In genomic region chr11:35502128-35502527, GRCm38 (mm10) we compare ENCODE assay signal across 27 mouse cellular contexts.
A peak's percentile ranks its signal among the peaks of the same experiment; 100 is the strongest.
DNase-seq lines count a peak whose midpoint lies in the region; ATAC-seq and TF ChIP-seq lines count a peak whose summit lies in the region.
"Had no signal": no experiment of that assay in that cellular context is flagged by ENCODE, and none has a peak within 500 bp of the region (broad histone marks: within the 10 kb centered on the region; RNA-seq: fewer than 3 reads in every experiment).

No protein-coding gene starts in this region.

- ATAC-seq in hindbrain, embryonic 13.5 days (ENCODE audit: low FRiP score): no peak
- ATAC-seq in hindbrain, embryonic 16.5 days: no peak
- ATAC-seq in midbrain, embryonic 11.5 days (ENCODE audit: low FRiP score): no peak
- no peak for ATAC-seq in midbrain, postnatal 0 days (ENCODE audit: low FRiP score)
- ATAC-seq: activated CD4-positive, CD25-positive, alpha-beta regulatory T cell, adult 4 months; forebrain, embryonic 14.5 days; intestine, embryonic 16.5 days had no signal

- H3K36me3 ChIP-seq in hindbrain, embryonic 13.5 days: no peaks in the 10 kb centered on the region
- no peaks in the 10 kb centered on the region for H3K36me3 ChIP-seq in hindbrain, embryonic 16.5 days (ENCODE audit: control insufficient read depth, insufficient read depth, low read length)
- H3K36me3 ChIP-seq in midbrain, embryonic 11.5 days (ENCODE audit: control insufficient read depth, insufficient read depth, low read length): no peaks in the 10 kb centered on the region
- no peaks in the 10 kb centered on the region for H3K36me3 ChIP-seq in midbrain, postnatal 0 days (ENCODE audit: insufficient read depth, low read length)
- H3K36me3 ChIP-seq: embryonic facial prominence, embryonic 15.5 days had no signal

- H3K9me3 ChIP-seq in hindbrain, embryonic 13.5 days: no peaks in the 10 kb centered on the region
- H3K9me3 ChIP-seq in hindbrain, embryonic 16.5 days (ENCODE audit: control insufficient read depth, low read length): no peaks in the 10 kb centered on the region
- H3K9me3 ChIP-seq in midbrain, embryonic 11.5 days (ENCODE audit: control insufficient read depth, low read length): no peaks in the 10 kb centered on the region
- H3K9me3 ChIP-seq in midbrain, postnatal 0 days (ENCODE audit: low read length): no peaks in the 10 kb centered on the region
- H3K9me3 ChIP-seq: embryonic facial prominence, embryonic 15.5 days had no signal

- H3K27me3 ChIP-seq in hindbrain, embryonic 13.5 days: peaks cover 21% of the 10 kb centered on the region; the same call in 1 of the 2 replicates
- no peaks in the 10 kb centered on the region; the same call in 1 of the 2 replicates for H3K27me3 ChIP-seq in hindbrain, embryonic 16.5 days (replicated peaks; ENCODE audit: control insufficient read depth, insufficient read depth, low read length)
- peaks cover 12% of the 10 kb centered on the region for H3K27me3 ChIP-seq in midbrain, embryonic 11.5 days (ENCODE audit: control insufficient read depth, insufficient read depth, low read length)
- peaks cover 26% of the 10 kb centered on the region; the same call in 1 of the 2 replicates for H3K27me3 ChIP-seq in midbrain, postnatal 0 days (ENCODE audit: insufficient read depth, low read length)
- H3K27me3 ChIP-seq: CH12.LX; embryonic facial prominence, embryonic 15.5 days had no signal

- no peak for TF ChIP-seq CTCF in midbrain, postnatal 0 days (IDR thresholded peaks at IDR 0.05)

- 0 out of 2 replicates have a peak overlapping the region, but pooled peaks have one; percentile 13 for H3K27ac ChIP-seq in hindbrain, embryonic 13.5 days
- no peak overlapping the region for H3K27ac ChIP-seq in hindbrain, embryonic 16.5 days (ENCODE audit: low read depth, low read length)
- H3K27ac ChIP-seq in midbrain, embryonic 11.5 days (ENCODE audit: low read depth, low read length): no peak overlapping the region; the same call in 1 of the 2 replicates
- no peak overlapping the region for H3K27ac ChIP-seq in midbrain, postnatal 0 days (ENCODE audit: low read depth, low read length)
- H3K27ac ChIP-seq: embryonic facial prominence, embryonic 15.5 days; kidney, postnatal 0 days; liver, embryonic 14.5 days had no signal

- H3K4me1 ChIP-seq in hindbrain, embryonic 13.5 days (replicated peaks): peaks cover 36% of the 10 kb centered on the region
- H3K4me1 ChIP-seq in hindbrain, embryonic 16.5 days (ENCODE audit: control insufficient read depth, insufficient read depth, low read depth, low read length): 0 out of 2 replicates have a peak, but pooled peaks cover 2% of the 10 kb centered on the region
- H3K4me1 ChIP-seq in midbrain, embryonic 11.5 days (ENCODE audit: control insufficient read depth, insufficient read depth, low read length): peaks cover 55% of the 10 kb centered on the region
- H3K4me1 ChIP-seq in midbrain, postnatal 0 days (ENCODE audit: insufficient read depth, low read length): no peaks in the 10 kb centered on the region

- no peak overlapping the region for H3K9ac ChIP-seq in hindbrain, embryonic 13.5 days
- no peak overlapping the region for H3K9ac ChIP-seq in hindbrain, embryonic 16.5 days (ENCODE audit: low read depth, low read length)
- H3K9ac ChIP-seq in midbrain, embryonic 11.5 days (ENCODE audit: low read length): no peak overlapping the region
- no peak overlapping the region for H3K9ac ChIP-seq in midbrain, postnatal 0 days (replicated peaks; ENCODE audit: low read length, poor library complexity, severe bottlenecking)
- H3K9ac ChIP-seq: embryonic facial prominence, embryonic 15.5 days; liver, embryonic 14.5 days had no signal

- WGBS in hindbrain, embryonic 13.5 days: 6% methylated on average over 3 of the region's 3 CpGs
- WGBS in hindbrain, embryonic 16.5 days: 9% methylated on average over 3 of the region's 3 CpGs
- WGBS in midbrain, embryonic 11.5 days: 3% methylated on average over 3 of the region's 3 CpGs
- WGBS in midbrain, postnatal 0 days: 24% methylated on average over 3 of the region's 3 CpGs

- no peak overlapping the region for H3K4me2 ChIP-seq in hindbrain, embryonic 13.5 days
- H3K4me2 ChIP-seq in hindbrain, embryonic 16.5 days (ENCODE audit: low read length): no peak overlapping the region
- H3K4me2 ChIP-seq in midbrain, embryonic 11.5 days: no peak overlapping the region
- H3K4me2 ChIP-seq in midbrain, postnatal 0 days (ENCODE audit: low read depth, low read length, poor library complexity, severe bottlenecking): no peak overlapping the region
- H3K4me2 ChIP-seq: embryonic facial prominence, embryonic 15.5 days; heart, embryonic 11.5 days had no signal

- DNase-seq in embryo, embryonic 10 days (ENCODE audit: low spot score): peak; percentile 50
- no peak for DNase-seq in embryo, embryonic 11 days
- DNase-seq in midbrain, embryonic 11.5 days (ENCODE audit: low spot score, missing footprints): peak; percentile 90
- no peak for DNase-seq in midbrain, postnatal 0 days (ENCODE audit: low spot score)
- peak; percentile 63 for DNase-seq in retina, postnatal 1 day
- DNase-seq in natural killer cell, adult 2 months (ENCODE audit: low spot score in 2 of 2): no peak
- DNase-seq: adrenal gland, adult 2 months; adrenal gland, postnatal 36 days; cerebellum, adult 18-20 months; cerebellum, postnatal 14 days; gastrocnemius, postnatal 14 days; heart, postnatal 36 days; kidney, adult 8-10 months; kidney, postnatal 4 days; layer of hippocampus, adult 9-11 months; liver; right cerebral cortex, postnatal 4 days had no signal

- H3K4me3 ChIP-seq in hindbrain, embryonic 13.5 days: no peak overlapping the region
- no peak overlapping the region for H3K4me3 ChIP-seq in hindbrain, embryonic 16.5 days (ENCODE audit: low read length)
- no peak overlapping the region for H3K4me3 ChIP-seq in midbrain, embryonic 11.5 days (ENCODE audit: low read depth, low read length)
- H3K4me3 ChIP-seq in midbrain, postnatal 0 days (ENCODE audit: low read depth, low read length): no peak overlapping the region
- H3K4me3 ChIP-seq: embryonic facial prominence, embryonic 15.5 days had no signal

Comparison
In these comparisons a context has a peak if more than half of its experiments do, and no peak if none do; other contexts are left out.
1. DNase-seq: peak in embryo, embryonic 10 days (single experiment), midbrain, embryonic 11.5 days (single experiment) and retina, postnatal 1 day (single experiment); none in embryo, embryonic 11 days (single experiment), midbrain, postnatal 0 days (single experiment) and natural killer cell, adult 2 months (0 of 2).